Mouse (Mus musculus) hindbrain, embryonic 11.5 days (tissue): ENCODE data around the gene Dcaf8. TPM values are rescaled to one million over a fixed set of nuclear protein-coding genes. Genes with fewer than 3 reads are reported as not detected.
A peak's percentile ranks its signal among the peaks of the same experiment; 100 is the strongest.

ENCODE experiments used
- ATAC-seq: fragments of 200-750 bp; cut with Nextera tagmentation; 2 replicates; pipeline ENCODE4 v1.8.0; 2017; ENCODE audit warnings: mild to moderate bottlenecking, moderate TSS enrichment, moderate library complexity; ENCODE audit not compliant: low FRiP score
- DNase-seq: peaks from one replicate; pipeline ENCODE4 v3.0.0-alpha.2; 2015; ENCODE audit warnings: low spot score
- H3K27ac ChIP-seq: fragments of 300-500 bp; sonication (generic); 2 replicates; pipeline ENCODE4 v1.5.1; 2014; ENCODE audit warnings: mild to moderate bottlenecking, low read depth, low read length
- H3K27me3 ChIP-seq: fragments of 300-500 bp; sonication (generic); 2 replicates; pipeline ENCODE4 v1.6.1; 2014; ENCODE audit warnings: mild to moderate bottlenecking, low read length, moderate library complexity, mixed read lengths; ENCODE audit not compliant: control insufficient read depth, insufficient read depth
- H3K36me3 ChIP-seq: fragments of 300-500 bp; sonication (generic); 2 replicates; pipeline ENCODE4 v1.6.1; 2014; ENCODE audit warnings: mild to moderate bottlenecking, low read length, moderate library complexity, mixed read lengths; ENCODE audit not compliant: control insufficient read depth, insufficient read depth
- H3K4me1 ChIP-seq: fragments of 300-500 bp; sonication (generic); replicated peaks from 2 replicates; pipeline ENCODE4 v1.6.1; 2014; ENCODE audit warnings: low read length, mixed read lengths; ENCODE audit not compliant: control insufficient read depth, insufficient read depth
- H3K4me2 ChIP-seq: fragments of 300-500 bp; sonication (generic); replicated peaks from 2 replicates; pipeline ENCODE4 v1.6.1; 2014; ENCODE audit warnings: mild to moderate bottlenecking, low read depth, low read length
- H3K4me3 ChIP-seq: fragments of 300-500 bp; sonication (generic); 2 replicates; pipeline ENCODE4 v1.5.1; 2014; ENCODE audit warnings: low read depth, low read length
- H3K9ac ChIP-seq: fragments of 300-500 bp; sonication (generic); 2 replicates; pipeline ENCODE4 v1.6.1; 2014; ENCODE audit warnings: low read depth, low read length
- H3K9me3 ChIP-seq: fragments of 300-500 bp; sonication (generic); 2 replicates; pipeline ENCODE4 v1.6.1; 2016; ENCODE audit warnings: low read length; ENCODE audit not compliant: control insufficient read depth
- WGBS: fragments of 180-500 bp; shearing (Covaris S2); extraction: QIAGEN DNeasy Blood & Tissue Kit; methylation state at CpG from one replicate; pipeline ENCODE4 v1.1.7; 2014; 5-methylcytosine and 5-hydroxymethylcytosine counted together
- polyA plus RNA-seq: library from polyadenylated mRNA; unstranded; fragments of >200 nt; fragmentation: Nextera tagmentation; extraction: Ambion mirVana; gene quantifications from 2 replicates; pipeline ENCODE4 v1.2.1, GENCODE M21; 2014

Dcaf8 gene
- polyA plus RNA-seq, 1 experiment from 2014 or later, result 87.8 TPM

- no peak overlapping the region for H3K4me3 ChIP-seq
- H3K27me3 ChIP-seq, result no peaks in the 10 kb centered on the region
- H3K27ac ChIP-seq, result no peak overlapping the region
- 79% methylated on average over 2 of the region's 2 CpGs for WGBS
- H3K36me3 ChIP-seq, result peaks cover 7% of the 10 kb centered on the region
- H3K9me3 ChIP-seq, result no peaks in the 10 kb centered on the region
- H3K4me1 ChIP-seq, result no peaks in the 10 kb centered on the region
- no peak overlapping the region for H3K4me2 ChIP-seq
- DNase-seq (no peak), ATAC-seq (no peak)
- no peak overlapping the region for H3K9ac ChIP-seq
Observed at GRCm38 (mm10) chr1:172122671-172123070, 25.2 kb upstream of the Dcaf8 start.

DNA sequence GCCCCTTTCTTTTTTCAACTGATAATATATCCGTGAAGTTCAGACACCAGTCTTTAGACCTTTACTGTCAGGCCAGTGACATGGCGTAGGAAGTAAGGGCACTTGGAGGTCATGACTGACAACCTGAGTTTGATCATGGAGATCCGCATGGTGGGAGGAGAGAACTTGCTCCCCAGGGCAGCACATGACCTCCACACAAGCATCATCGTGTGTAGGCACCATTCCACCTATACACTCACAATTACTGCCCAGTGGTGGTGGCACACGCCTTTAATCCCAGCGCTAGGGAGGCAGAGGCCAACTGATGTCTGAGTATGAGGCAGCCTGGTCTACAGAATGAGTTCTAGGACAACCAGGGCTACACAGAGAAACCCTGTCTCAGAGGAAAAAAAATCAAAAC lies 23.3 kb upstream of the Dcaf8 start:
- Histone ChIP-seq H3K9me3 (no peaks in the 10 kb centered on the region), H3K27ac (no peak overlapping the region), H3K4me2 (no peak overlapping the region), H3K4me3 (no peak overlapping the region), H3K36me3 (peaks cover 9% of the 10 kb centered on the region), H3K4me1 (no peaks in the 10 kb centered on the region), H3K9ac (no peak overlapping the region), H3K27me3 (no peaks in the 10 kb centered on the region)
- DNase-seq, result no peak
- 83% methylated on average over 6 of the region's 6 CpGs for WGBS
- no peak for ATAC-seq

GRCm38 (mm10) chr1:172126376-172127347 lies 21.2 kb upstream of the Dcaf8 start, which contains the start of gene Pex19:
Gene Pex19, plus strand, starts transcription at chr1:172126755.
- H3K27me3 ChIP-seq, result no peaks in the 10 kb centered on the region
- peaks cover 8% of the 10 kb centered on the region for H3K36me3 ChIP-seq
- ATAC-seq (peak; percentile 96), DNase-seq (peak; percentile 94)
- H3K9me3 ChIP-seq, result no peaks in the 10 kb centered on the region
- H3K9ac ChIP-seq, result peak within 1 kb of the TSS; percentile 85
- peak within 1 kb of the TSS; percentile 59 for H3K4me2 ChIP-seq
- under 1% methylated on average over 42 of the region's 42 CpGs for WGBS
- no peaks in the 10 kb centered on the region for H3K4me1 ChIP-seq
- peak within 1 kb of the TSS; percentile 86 for H3K4me3 ChIP-seq
- no peak within 1 kb of the TSS for H3K27ac ChIP-seq

GRCm38 (mm10) chr1:172127487-172127886 lies 20.4 kb upstream of the Dcaf8 start:
- Histone ChIP-seq H3K9me3 (no peaks in the 10 kb centered on the region), H3K27ac (no peak overlapping the region), H3K4me1 (no peaks in the 10 kb centered on the region), H3K4me2 (peak overlapping the region; percentile 49), H3K27me3 (no peaks in the 10 kb centered on the region), H3K36me3 (peaks cover 16% of the 10 kb centered on the region), H3K4me3 (peak overlapping the region; percentile 86), H3K9ac (peak overlapping the region; percentile 85)
- ATAC-seq (no peak), DNase-seq (no peak)
- WGBS, result 52% methylated on average over 5 of the region's 5 CpGs

DNA sequence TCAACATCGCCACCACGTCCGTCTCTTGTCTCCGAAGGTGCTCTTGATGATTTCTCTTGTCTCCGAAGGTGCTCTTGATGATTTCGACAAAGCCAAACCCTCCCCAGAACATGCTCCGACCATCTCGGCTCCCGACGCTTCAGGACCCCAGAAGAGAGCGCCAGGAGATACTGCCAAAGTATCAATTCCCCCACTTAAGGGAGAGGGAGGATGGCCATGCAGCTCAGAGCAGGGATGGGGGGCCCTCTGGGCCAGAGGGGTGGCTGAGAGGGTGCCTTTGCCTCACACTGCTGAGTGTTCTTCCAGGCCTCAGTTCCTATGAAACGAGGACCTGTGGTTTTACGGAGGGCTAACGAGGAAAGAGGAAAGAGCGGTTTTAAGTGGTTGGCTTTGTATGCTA lies 19.3 kb upstream of the Dcaf8 start:
- H3K36me3 ChIP-seq, result peaks cover 21% of the 10 kb centered on the region
- no peaks in the 10 kb centered on the region for H3K4me1 ChIP-seq
- ATAC-seq (no peak), DNase-seq (no peak)
- no peak overlapping the region for H3K4me2 ChIP-seq
- no peak overlapping the region for H3K9ac ChIP-seq
- no peaks in the 10 kb centered on the region for H3K9me3 ChIP-seq
- H3K27ac ChIP-seq, result no peak overlapping the region
- no peaks in the 10 kb centered on the region for H3K27me3 ChIP-seq
- no peak overlapping the region for H3K4me3 ChIP-seq
- 94% methylated on average over 15 of the region's 15 CpGs for WGBS

DNA sequence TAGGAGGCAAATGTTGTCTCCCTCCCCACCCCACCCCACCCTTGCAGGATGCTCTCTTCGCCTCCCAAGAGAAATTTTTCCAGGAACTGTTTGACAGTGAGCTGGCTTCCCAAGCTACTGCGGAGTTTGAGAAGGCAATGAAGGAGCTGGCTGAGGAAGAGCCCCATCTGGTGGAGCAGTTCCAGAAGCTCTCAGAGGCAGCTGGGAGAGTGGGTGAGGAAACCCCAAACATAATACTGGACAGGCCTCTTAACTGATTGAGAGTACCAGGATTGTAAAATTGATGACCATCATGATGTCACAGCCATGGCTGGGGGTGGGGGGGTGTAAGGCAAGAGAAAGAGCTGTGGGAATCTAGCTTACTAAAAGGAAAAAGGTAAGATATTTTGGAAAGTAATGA lies 18.8 kb upstream of the Dcaf8 start:
- WGBS, result 75% methylated on average over 2 of the region's 2 CpGs
- H3K36me3 ChIP-seq, result peaks cover 21% of the 10 kb centered on the region
- no peak for ATAC-seq

DNA sequence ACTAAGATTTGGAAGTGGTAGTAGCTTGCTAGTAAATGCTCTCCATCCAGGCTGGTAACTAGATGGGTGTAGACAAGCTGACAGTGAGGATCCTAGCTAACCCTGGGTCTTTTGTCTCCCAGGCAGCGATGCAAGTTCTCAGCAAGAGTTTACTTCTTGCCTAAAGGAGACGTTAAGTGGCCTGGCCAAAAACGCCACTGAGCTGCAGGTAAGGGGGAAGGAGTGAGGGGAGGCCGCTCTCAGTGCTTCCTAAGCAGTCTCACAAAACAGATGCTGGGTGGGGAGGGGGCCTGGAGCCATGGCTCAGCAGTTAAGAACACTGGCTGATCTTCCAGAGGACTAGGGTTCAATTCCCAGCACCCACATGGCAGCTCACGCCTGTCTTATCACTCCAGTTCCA lies 18.1 kb upstream of the Dcaf8 start:
- H3K4me3 ChIP-seq, result no peak overlapping the region
- H3K4me2 ChIP-seq, result no peak overlapping the region
- no peaks in the 10 kb centered on the region for H3K4me1 ChIP-seq
- no peak overlapping the region for H3K27ac ChIP-seq
- H3K9me3 ChIP-seq, result no peaks in the 10 kb centered on the region
- no peak for DNase-seq
- ATAC-seq, result no peak
- peaks cover 23% of the 10 kb centered on the region for H3K36me3 ChIP-seq
- WGBS, result 91% methylated on average over 5 of the region's 5 CpGs
- no peak overlapping the region for H3K9ac ChIP-seq
- no peaks in the 10 kb centered on the region for H3K27me3 ChIP-seq

More for the DNA sequence above, 18.8 kb upstream of the Dcaf8 start:
- Histone ChIP-seq H3K9me3 (no peaks in the 10 kb centered on the region), H3K4me2 (no peak overlapping the region), H3K4me3 (no peak overlapping the region), H3K4me1 (no peaks in the 10 kb centered on the region), H3K9ac (no peak overlapping the region), H3K27me3 (no peaks in the 10 kb centered on the region), H3K27ac (no peak overlapping the region)
- DNase-seq, result peak; percentile 35

DNA sequence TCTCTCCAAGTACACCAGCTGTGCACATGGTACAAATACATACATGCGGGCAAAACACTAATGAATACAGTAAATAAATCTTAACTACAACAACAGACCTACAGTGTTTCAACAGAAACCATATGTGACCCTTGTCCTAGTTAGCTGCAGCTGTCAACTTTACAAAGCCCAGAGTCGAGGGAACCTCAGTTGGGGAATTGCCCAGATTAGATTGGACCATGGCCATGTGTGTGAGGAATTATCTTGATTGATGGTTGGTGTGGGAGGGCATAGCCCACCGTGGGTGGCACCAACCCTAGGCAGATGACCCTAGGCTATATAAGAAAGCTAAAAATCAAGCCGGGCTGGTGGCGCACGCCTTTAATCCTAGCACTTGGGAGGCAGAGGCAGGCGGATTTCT lies 15.6 kb upstream of the Dcaf8 start:
- ATAC-seq, result no peak
- no peak overlapping the region for H3K27ac ChIP-seq
- 89% methylated on average over 7 of the region's 7 CpGs for WGBS
- DNase-seq, result no peak
- H3K27me3 ChIP-seq, result no peaks in the 10 kb centered on the region
- no peaks in the 10 kb centered on the region for H3K4me1 ChIP-seq
- no peak overlapping the region for H3K4me3 ChIP-seq
- no peak overlapping the region for H3K4me2 ChIP-seq
- no peaks in the 10 kb centered on the region for H3K9me3 ChIP-seq
- H3K9ac ChIP-seq, result no peak overlapping the region
- H3K36me3 ChIP-seq, result peaks cover 23% of the 10 kb centered on the region

DNA sequence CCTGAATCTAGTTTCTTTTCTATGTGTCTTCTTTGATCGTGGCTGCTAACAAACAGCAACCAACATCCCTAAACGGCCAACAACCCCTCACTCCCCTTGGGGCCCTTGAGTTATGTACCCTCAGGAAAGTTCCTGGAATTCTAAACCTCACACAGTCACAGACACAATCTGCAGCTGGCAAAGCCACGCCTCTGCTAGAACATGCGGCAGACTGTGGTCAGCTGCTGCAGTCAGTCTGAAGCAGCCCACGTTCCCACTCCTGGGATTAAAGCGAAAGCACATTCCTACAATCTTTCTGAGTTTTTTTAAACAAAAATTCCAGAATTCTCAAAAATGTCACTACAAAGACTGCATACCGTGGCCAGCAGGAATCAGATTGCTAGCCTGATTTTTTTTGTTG lies 14.3 kb upstream of the Dcaf8 start:
- H3K27me3 ChIP-seq, result no peaks in the 10 kb centered on the region
- H3K4me2 ChIP-seq, result no peak overlapping the region
- H3K4me1 ChIP-seq, result no peaks in the 10 kb centered on the region
- no peak overlapping the region for H3K9ac ChIP-seq
- H3K4me3 ChIP-seq, result no peak overlapping the region
- WGBS, result 86% methylated on average over 7 of the region's 7 CpGs
- no peak overlapping the region for H3K27ac ChIP-seq
- peaks cover 23% of the 10 kb centered on the region for H3K36me3 ChIP-seq
- ATAC-seq, result no peak
- DNase-seq, result no peak
- no peaks in the 10 kb centered on the region for H3K9me3 ChIP-seq
